Mouse (Mus musculus) erythroblast, embryonic 14.5 days (primary cell): Measurements from ENCODE around the gene Appbp2.

Experiments used
- GATA1 ChIP-seq: IDR thresholded peaks from 2 replicates; pipeline ENCODE4 v1.6.1; 2012; ENCODE audit warnings: low read length, inconsistent platforms, mixed read lengths
- TAL1 ChIP-seq: IDR thresholded peaks from 3 replicates; pipeline ENCODE4 v1.6.1; 2012; ENCODE audit warnings: low read length, inconsistent platforms, mixed read lengths

GRCm38 (mm10) chr11:85211151-85211550, 23.8 kb downstream of the Appbp2 start:
- TF ChIP-seq TAL1 (no peak), GATA1 (no peak)
